Mouse (Mus musculus) MEL (cell line): ENCODE data around the gene Slco3a1. TPM values are rescaled to one million over a fixed set of nuclear protein-coding genes. Genes with fewer than 3 reads are reported as not detected.

Source experiments
- DNase-seq: peaks from one replicate; pipeline ENCODE4 v3.0.0; 2011; ENCODE audit warnings: low read depth, low spot score
- H3K27ac ChIP-seq: 2 replicates; pipeline ENCODE4 v1.5.1; 2012; ENCODE audit warnings: low read depth, mild to moderate bottlenecking, control low read depth, low read length, moderate library complexity; ENCODE audit not compliant: control insufficient read depth
- H3K27me3 ChIP-seq, 2 experiments: fragments of 150-350 bp in 1 of 2; sonication (generic) in 1 of 2; 2 replicates each; pipeline ENCODE4 v1.6.1; 2012; ENCODE audit warnings: low read length in 2 of 2, mild to moderate bottlenecking in 2 of 2, improper control_type of control experiment in 1 of 2, moderate library complexity in 1 of 2; ENCODE audit not compliant: insufficient read depth in 2 of 2, control insufficient read depth in 1 of 2
- H3K36me3 ChIP-seq, 2 experiments: 2 replicates each; pipeline ENCODE4 v1.6.1; 2012 to 2014; ENCODE audit warnings: low read length in 2 of 2, improper control_type of control experiment in 1 of 2, inconsistent platforms in 1 of 2, mild to moderate bottlenecking in 1 of 2; ENCODE audit not compliant: insufficient read depth in 2 of 2, control insufficient read depth in 1 of 2
- H3K4me1 ChIP-seq, 2 experiments: fragments of 150-350 bp in 1 of 2; sonication (generic) in 1 of 2; 2 replicates each; pipeline ENCODE4 v1.6.1; 2012; ENCODE audit warnings: low read length in 2 of 2, improper control_type of control experiment in 1 of 2, mild to moderate bottlenecking in 1 of 2; ENCODE audit not compliant: insufficient read depth in 2 of 2, control insufficient read depth in 1 of 2
- H3K4me3 ChIP-seq, 2 experiments: fragments of 150-350 bp in 1 of 2; sonication (generic) in 1 of 2; 2 replicates each; pipeline ENCODE4 v1.5.1; 2012; ENCODE audit warnings: low read depth in 2 of 2, low read length in 2 of 2, mild to moderate bottlenecking in 2 of 2, moderate library complexity in 2 of 2, control low read depth in 1 of 2, improper control_type of control experiment in 1 of 2; ENCODE audit not compliant: control insufficient read depth in 1 of 2, insufficient read depth in 1 of 2
- H3K79me2 ChIP-seq: 2 replicates; pipeline ENCODE4 v1.6.1; 2012; ENCODE audit warnings: mild to moderate bottlenecking, low read length, moderate library complexity; ENCODE audit not compliant: control insufficient read depth, poor library complexity, insufficient read depth
- H3K9ac ChIP-seq: 2 replicates; pipeline ENCODE4 v1.6.1; 2012; ENCODE audit warnings: low read depth, mild to moderate bottlenecking, control low read depth, low read length, moderate library complexity; ENCODE audit not compliant: control insufficient read depth, poor library complexity, severe bottlenecking
- H3K9me3 ChIP-seq: fragments of 150-350 bp; sonication (generic); replicated peaks from 2 replicates; pipeline ENCODE4 v1.6.1; 2012; ENCODE audit warnings: mild to moderate bottlenecking, low read length, improper control_type of control experiment, moderate library complexity; ENCODE audit not compliant: insufficient read depth
- CHD1 ChIP-seq: IDR thresholded peaks from 2 replicates; pipeline ENCODE4 v1.6.1; 2012; ENCODE audit warnings: low read depth, mild to moderate bottlenecking, inconsistent platforms, low read length, improper control_type of control experiment
- CTCF ChIP-seq, 3 experiments: IDR thresholded peaks in 2 of 3; conservative IDR thresholded peaks in 1 of 3; 2 replicates each; pipeline ENCODE4 v1.5.1; 2011 to 2012; ENCODE audit warnings: low read length in 3 of 3, low read depth in 2 of 3, mild to moderate bottlenecking in 2 of 3, improper control_type of control experiment in 1 of 3, inconsistent platforms in 1 of 3, mixed read lengths in 1 of 3, moderate library complexity in 1 of 3; ENCODE audit not compliant: control insufficient read depth in 1 of 3, insufficient read depth in 1 of 3, poor library complexity in 1 of 3, severe bottlenecking in 1 of 3
- E2F4 ChIP-seq: IDR thresholded peaks from 2 replicates; pipeline ENCODE4 v1.6.1; 2011; ENCODE audit warnings: low read depth, low read length, improper control_type of control experiment, borderline replicate concordance
- ETS1 ChIP-seq: IDR thresholded peaks from 2 replicates; pipeline ENCODE4 v1.6.1; 2012; ENCODE audit warnings: low read depth, mild to moderate bottlenecking, inconsistent platforms, low read length, improper control_type of control experiment, moderate library complexity
- GABPA ChIP-seq: IDR thresholded peaks from 2 replicates; pipeline ENCODE4 v1.6.1; 2012; ENCODE audit warnings: low read depth, mild to moderate bottlenecking, inconsistent platforms, low read length, improper control_type of control experiment, moderate library complexity
- HCFC1 ChIP-seq: IDR thresholded peaks from 2 replicates; pipeline ENCODE4 v1.6.1; 2012; ENCODE audit warnings: low read depth, mild to moderate bottlenecking, inconsistent platforms, low read length, improper control_type of control experiment, moderate library complexity
- JUND ChIP-seq: IDR thresholded peaks from 2 replicates; pipeline ENCODE4 v1.6.1; 2011; ENCODE audit warnings: low read depth, mild to moderate bottlenecking, improper control_type of control experiment, low read length
- MAFK ChIP-seq: IDR thresholded peaks from 2 replicates; pipeline ENCODE4 v1.6.1; 2011; ENCODE audit warnings: low read depth, mild to moderate bottlenecking, low read length, improper control_type of control experiment, borderline replicate concordance
- MAX ChIP-seq: IDR thresholded peaks from 2 replicates; pipeline ENCODE4 v1.6.1; 2011; ENCODE audit warnings: low read length, improper control_type of control experiment
- MAZ ChIP-seq: IDR thresholded peaks from 2 replicates; pipeline ENCODE4 v1.6.1; 2012; ENCODE audit warnings: low read depth, mild to moderate bottlenecking, inconsistent platforms, low read length, improper control_type of control experiment
- MEF2A ChIP-seq: IDR thresholded peaks from 2 replicates; pipeline ENCODE4 v1.6.1; 2014; ENCODE audit warnings: low read depth, mild to moderate bottlenecking, inconsistent platforms, low read length, improper control_type of control experiment; ENCODE audit not compliant: poor library complexity, insufficient replicate concordance, severe bottlenecking; ENCODE audit errors: extremely low read depth
- NELFE ChIP-seq: IDR thresholded peaks from 2 replicates; pipeline ENCODE4 v1.6.1; 2011; ENCODE audit warnings: low read depth, low read length, improper control_type of control experiment
- NRF1 ChIP-seq: IDR thresholded peaks from 2 replicates; pipeline ENCODE4 v1.6.1; 2014; ENCODE audit warnings: low read depth, mild to moderate bottlenecking, inconsistent platforms, low read length, improper control_type of control experiment, moderate library complexity; ENCODE audit not compliant: poor library complexity, insufficient read depth, severe bottlenecking
- POLR2A ChIP-seq, 2 experiments: IDR thresholded peaks; 2 replicates each; pipeline ENCODE4 v1.6.1; 2011 to 2012; ENCODE audit warnings: low read length in 2 of 2, mild to moderate bottlenecking in 2 of 2, control low read depth in 1 of 2, improper control_type of control experiment in 1 of 2, low read depth in 1 of 2, moderate library complexity in 1 of 2; ENCODE audit not compliant: control insufficient read depth in 1 of 2, insufficient read depth in 1 of 2, poor library complexity in 1 of 2
- POLR2AphosphoS5 ChIP-seq: IDR thresholded peaks from 2 replicates; pipeline ENCODE4 v1.6.1; 2012; ENCODE audit warnings: low read depth, borderline replicate concordance, mild to moderate bottlenecking, inconsistent platforms, low read length, moderate library complexity, mixed read lengths
- SIN3A ChIP-seq: IDR thresholded peaks from 2 replicates; pipeline ENCODE4 v1.6.1; 2012; ENCODE audit warnings: low read length, improper control_type of control experiment, inconsistent platforms
- TBP ChIP-seq: IDR thresholded peaks from 2 replicates; pipeline ENCODE4 v1.8.0; 2011; ENCODE audit warnings: low read depth, low read length, improper control_type of control experiment
- TCF12 ChIP-seq: IDR thresholded peaks from 2 replicates; pipeline ENCODE4 v1.6.1; 2014; ENCODE audit warnings: low read depth, mild to moderate bottlenecking, inconsistent platforms, low read length, improper control_type of control experiment, moderate library complexity
- UBTF ChIP-seq: IDR thresholded peaks from 2 replicates; pipeline ENCODE4 v1.6.1; 2012; ENCODE audit warnings: low read depth, mild to moderate bottlenecking, inconsistent platforms, low read length, improper control_type of control experiment, moderate library complexity, borderline replicate concordance; ENCODE audit not compliant: insufficient read depth
- USF1 ChIP-seq: IDR thresholded peaks from 2 replicates; pipeline ENCODE4 v1.6.1; 2014; ENCODE audit warnings: low read depth, mild to moderate bottlenecking, inconsistent platforms, low read length, improper control_type of control experiment, moderate library complexity
- USF2 ChIP-seq, 2 experiments: IDR thresholded peaks; 2 replicates each; pipeline ENCODE4 v1.6.1; 2011 to 2012; ENCODE audit warnings: improper control_type of control experiment in 2 of 2, low read length in 2 of 2, borderline replicate concordance in 1 of 2, inconsistent platforms in 1 of 2, low read depth in 1 of 2, mild to moderate bottlenecking in 1 of 2; ENCODE audit not compliant: insufficient read depth in 1 of 2
- ZMIZ1 ChIP-seq: IDR thresholded peaks from 2 replicates; pipeline ENCODE4 v1.6.1; 2012; ENCODE audit warnings: low read depth, mild to moderate bottlenecking, inconsistent platforms, low read length, improper control_type of control experiment, moderate library complexity
- polyA plus RNA-seq, 2 experiments: library from polyadenylated mRNA; stranded (reverse) in 1 of 2; unstranded in 1 of 2; fragments of >175 nt in 1 of 2; fragments of >200 nt in 1 of 2; gene quantifications; 2 replicates each; pipeline versions ENCODE4 v1.2.1 to v1.2.4; 2012; ENCODE audit warnings: low replicate concordance in 2 of 2, low read depth in 1 of 2; ENCODE audit not compliant: insufficient read length in 2 of 2, insufficient read depth in 1 of 2, missing spikeins in 1 of 2
- total RNA-seq: library from RNA; depleted of rRNA; stranded (reverse); fragments of 300-350 nt; gene quantifications from 2 replicates; pipeline ENCODE4 v1.2.3, GENCODE M21; 2012; rRNA removed

Slco3a1 gene
- total RNA-seq (17.6 and 18.0 TPM in 2 replicates), polyA plus RNA-seq (10 to 100 TPM in 1 of 2 experiments, not detected in 1; 20.9 TPM)

GRCm38 (mm10) chr7:74554608-74555311, at the start of gene Slco3a1:
TSS of gene Slco3a1 (minus strand) at chr7:74554780.
- Histone ChIP-seq H3K9ac (peak within 1 kb of the TSS; percentile 92), H3K36me3 (peaks cover 0 to 32% of the 10 kb centered on the region in 2 experiments; a peak in 2 of 4 replicates), H3K27ac (peak within 1 kb of the TSS; percentile 68), H3K27me3 (no peaks in the 10 kb centered on the region), H3K9me3 (no peaks in the 10 kb centered on the region), H3K4me1 (peaks cover 13 to 31% of the 10 kb centered on the region in 2 experiments), H3K4me3 (peak within 1 kb of the TSS; percentile 70 to 85), H3K79me2 (peaks cover 25% of the 10 kb centered on the region)
- DNase-seq, result peak; percentile 81
- TF ChIP-seq JUND, result no peak
- TF ChIP-seq MAZ, result peak; percentile 40; the same call in 1 of the 2 replicates
- peak; percentile 70 for TF ChIP-seq NELFE
- TF ChIP-seq POLR2AphosphoS5, result no peak
- TF ChIP-seq CTCF (IDR thresholded peaks at IDR 0.05 in 2 of 3, conservative IDR thresholded peaks at IDR 0.05 in 1 of 3; ENCODE audit: control insufficient read depth in 1 of 3, insufficient read depth in 1 of 3, low read depth in 2 of 3, low read length in 3 of 3, poor library complexity in 1 of 3, severe bottlenecking in 1 of 3), result peak; percentile 45 to 73 (median 48)
- TF ChIP-seq POLR2A (IDR thresholded peaks at IDR 0.05; ENCODE audit: control insufficient read depth in 1 of 2, insufficient read depth in 1 of 2, low read depth in 1 of 2, low read length in 2 of 2, poor library complexity in 1 of 2), result peak; percentile 49 to 55; a peak in 2 of 4 replicates
- TF ChIP-seq UBTF, result peak; percentile 80; the same call in 1 of the 2 replicates
- TF ChIP-seq HCFC1, result 0 out of 2 replicates have a peak, but pooled peaks have one; percentile 39
- TF ChIP-seq TCF12, result 0 out of 2 replicates have a peak, but pooled peaks have one; percentile 40
- no peak for TF ChIP-seq CHD1
- no peak for TF ChIP-seq E2F4
- TF ChIP-seq ETS1, result 0 out of 2 replicates have a peak, but pooled peaks have one; percentile 10
- no peak for TF ChIP-seq MAFK
- TF ChIP-seq, all 39 proteins: peak for 8

GRCm38 (mm10) chr7:74600996-74601395, 46.4 kb upstream of the Slco3a1 start:
- Histone ChIP-seq H3K4me1 (no peaks in the 10 kb centered on the region), H3K79me2 (no peaks in the 10 kb centered on the region), H3K27ac (no peak overlapping the region), H3K36me3 (no peaks in the 10 kb centered on the region), H3K4me3 (no peak overlapping the region), H3K9ac (no peak overlapping the region), H3K27me3 (no peaks in the 10 kb centered on the region; a peak in 1 of 4 replicates), H3K9me3 (no peaks in the 10 kb centered on the region)
- TF ChIP-seq CTCF (IDR thresholded peaks at IDR 0.05 in 2 of 3, conservative IDR thresholded peaks at IDR 0.05 in 1 of 3; ENCODE audit: control insufficient read depth in 1 of 3, insufficient read depth in 1 of 3, low read depth in 2 of 3, low read length in 3 of 3, poor library complexity in 1 of 3, severe bottlenecking in 1 of 3) (no peak), ETS1 (no peak), NRF1 (no peak), MEF2A (no peak), SIN3A (no peak), USF1 (no peak), TBP (no peak), POLR2A (IDR thresholded peaks at IDR 0.05; ENCODE audit: control insufficient read depth in 1 of 2, insufficient read depth in 1 of 2, low read depth in 1 of 2, low read length in 2 of 2, poor library complexity in 1 of 2) (no peak), E2F4 (no peak), GABPA (no peak), USF2 (IDR thresholded peaks at IDR 0.05; ENCODE audit: borderline replicate concordance in 1 of 2, insufficient read depth in 1 of 2, low read depth in 1 of 2, low read length in 2 of 2) (no peak), MAX (no peak), ZMIZ1 (no peak), HCFC1 (no peak), MAZ (no peak)
- no peak for DNase-seq
